Mouse (Mus musculus) cerebellum, adult 9-11 months (tissue): ENCODE measurements around the gene Satb2.

Experiments
- DNase-seq: peaks from one replicate; pipeline ENCODE4 v3.0.0; 2022

The Satb2 gene

DNA sequence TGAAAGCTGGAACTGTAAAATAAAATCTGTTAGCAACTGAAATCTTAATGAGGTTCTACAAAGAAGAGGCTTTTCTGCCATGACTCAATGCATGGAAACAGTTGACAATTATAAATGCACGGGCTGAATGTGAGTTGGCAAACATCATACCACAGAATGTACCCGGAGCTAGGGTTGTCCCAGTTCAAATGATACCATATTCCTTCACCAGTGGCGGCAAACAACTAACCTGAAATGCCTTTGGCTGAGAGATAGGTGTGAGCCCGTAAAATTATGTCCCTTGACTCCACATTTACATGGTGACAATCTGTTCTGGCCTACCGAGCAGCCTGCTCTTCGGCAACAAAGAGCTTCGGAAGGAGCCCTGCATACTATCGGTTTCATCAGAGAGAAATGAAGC, 58.0 kb downstream of the Satb2 start:
- DNase-seq: no peak

DNA sequence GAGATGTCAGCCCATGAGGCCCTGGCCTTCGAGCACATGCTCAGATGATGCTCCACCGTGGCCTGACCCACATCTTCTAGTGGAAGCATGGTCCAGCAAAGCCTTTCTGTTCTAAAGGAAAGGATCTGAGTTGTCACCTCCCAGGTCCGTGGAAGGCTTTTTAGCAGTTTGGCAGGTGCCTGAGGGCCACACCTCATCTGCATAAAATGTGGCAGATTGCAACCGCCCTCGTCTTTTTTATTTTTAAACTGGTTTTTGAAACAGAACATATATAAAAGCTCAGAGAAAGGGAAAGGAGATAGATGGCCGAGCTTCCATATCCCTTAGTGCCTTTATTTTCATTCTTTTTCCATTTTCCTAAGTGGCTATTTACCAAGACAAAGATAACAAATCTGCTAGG, 64.2 kb downstream of the Satb2 start:
- no peak for DNase-seq

DNA sequence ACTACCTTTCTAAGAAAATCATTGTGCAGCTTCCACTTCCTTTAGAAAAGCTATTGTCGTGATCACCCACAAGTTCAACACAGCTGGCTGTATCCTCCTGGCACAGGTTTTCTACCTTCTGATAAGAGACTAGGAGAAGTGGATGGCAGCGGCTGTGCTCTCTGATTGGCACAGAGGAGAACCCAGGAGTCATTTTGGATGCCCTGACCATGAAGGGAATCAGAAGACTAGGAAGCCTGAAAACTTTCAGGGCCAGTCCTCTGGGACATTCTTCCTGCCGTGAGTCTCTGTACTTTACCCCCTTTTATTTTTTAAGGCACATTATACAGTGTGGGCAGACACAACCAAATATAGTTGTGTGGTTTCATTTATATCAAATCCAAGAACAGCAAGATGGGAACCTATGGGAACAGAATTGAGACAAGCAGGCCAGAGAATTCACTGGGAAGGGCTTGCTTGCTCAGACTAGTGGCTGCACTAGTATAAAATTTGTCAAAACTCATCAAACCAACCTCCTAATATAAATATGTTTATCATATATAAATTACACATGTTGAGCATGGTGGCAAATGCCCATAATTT, 77.7 kb downstream of the Satb2 start:
- DNase-seq: no peak

DNA sequence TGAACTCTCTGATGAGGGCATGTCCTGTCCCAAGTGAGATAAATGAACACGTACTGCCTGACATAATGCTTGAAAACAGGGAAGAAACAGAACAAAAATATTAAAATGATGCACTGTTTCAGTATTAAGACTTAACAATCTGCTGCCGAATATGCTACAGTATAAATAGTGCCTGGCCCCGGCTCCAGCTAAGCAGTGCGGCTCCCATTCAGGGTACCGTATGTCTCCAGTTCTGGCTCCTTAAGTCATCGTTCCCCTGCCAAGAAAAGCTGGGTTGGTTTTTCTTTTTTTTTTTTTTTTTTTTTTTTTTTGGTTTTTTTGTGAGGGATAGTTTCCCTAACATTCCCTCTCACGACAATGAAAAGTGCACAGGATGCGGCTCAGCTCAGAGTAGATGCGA, 78.3 kb downstream of the Satb2 start:
- DNase-seq: no peak

DNA sequence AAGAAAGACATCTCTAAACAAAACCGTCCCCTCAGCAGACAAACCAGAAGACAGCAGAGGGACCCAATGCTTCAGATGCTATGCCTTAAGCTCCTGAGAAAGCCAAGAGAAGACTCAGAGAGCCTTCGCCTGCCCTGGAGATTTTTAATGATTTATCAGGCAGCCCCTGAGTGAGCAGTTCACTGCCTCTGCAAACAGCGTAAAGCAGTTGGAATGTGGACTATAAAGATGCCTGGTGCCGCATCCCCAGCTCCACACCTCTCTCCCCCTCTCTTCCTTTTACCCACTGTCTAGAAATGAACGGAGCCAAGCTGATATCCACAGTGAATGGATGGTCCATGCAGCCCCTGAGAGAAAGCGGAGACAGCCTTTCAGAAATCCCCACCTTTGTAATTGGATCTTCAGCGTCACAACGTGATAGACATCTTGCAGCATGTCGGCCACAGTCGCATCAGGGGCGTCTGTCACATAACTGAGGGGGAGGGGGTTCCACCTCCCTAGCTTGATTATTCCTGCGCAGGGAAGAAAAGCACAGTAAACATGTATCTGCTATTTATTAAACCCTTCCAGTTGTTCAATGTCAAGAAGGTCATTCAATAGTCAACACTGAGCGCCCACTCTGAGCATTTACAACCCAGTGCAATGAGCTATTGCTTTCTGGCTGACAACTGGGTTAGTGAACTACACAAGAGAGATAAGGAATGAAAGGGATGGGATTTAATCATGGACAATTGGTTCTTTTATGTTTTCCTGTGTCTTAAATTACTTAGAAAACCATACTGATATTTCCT, 79.6 kb downstream of the Satb2 start:
- DNase-seq: no peak

DNA sequence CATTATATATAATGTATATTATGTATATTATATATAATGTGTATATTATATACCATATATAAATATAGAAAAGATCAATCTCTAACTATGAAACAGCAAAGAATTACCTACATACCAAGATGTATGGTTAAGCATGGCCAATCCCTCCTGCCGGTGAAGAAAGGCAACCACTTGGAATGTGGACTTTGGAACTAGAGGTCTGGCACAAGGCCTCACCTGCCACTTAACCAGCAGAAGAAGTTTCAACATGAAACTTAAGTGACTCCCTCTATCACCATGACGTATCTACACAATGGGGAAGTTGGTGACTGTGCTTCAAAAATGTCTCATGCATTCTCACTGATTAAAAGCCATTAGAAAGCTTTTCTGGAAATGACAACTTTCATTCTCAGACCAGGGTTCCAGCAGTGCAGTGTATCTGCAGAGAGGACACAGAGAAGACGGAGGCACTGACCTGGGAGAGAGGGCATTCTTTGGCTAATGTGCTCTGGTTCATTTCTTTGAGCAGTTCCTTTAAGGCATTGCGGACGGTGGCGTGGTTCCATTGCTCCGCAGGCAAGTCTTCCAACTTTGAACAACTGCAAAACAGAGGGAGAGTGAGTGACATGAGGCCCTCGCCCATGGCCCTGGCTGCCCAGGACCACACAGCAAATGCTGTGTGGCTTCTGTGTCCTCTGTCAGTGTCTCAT, 80.8 kb downstream of the Satb2 start:
- no peak for DNase-seq

DNA sequence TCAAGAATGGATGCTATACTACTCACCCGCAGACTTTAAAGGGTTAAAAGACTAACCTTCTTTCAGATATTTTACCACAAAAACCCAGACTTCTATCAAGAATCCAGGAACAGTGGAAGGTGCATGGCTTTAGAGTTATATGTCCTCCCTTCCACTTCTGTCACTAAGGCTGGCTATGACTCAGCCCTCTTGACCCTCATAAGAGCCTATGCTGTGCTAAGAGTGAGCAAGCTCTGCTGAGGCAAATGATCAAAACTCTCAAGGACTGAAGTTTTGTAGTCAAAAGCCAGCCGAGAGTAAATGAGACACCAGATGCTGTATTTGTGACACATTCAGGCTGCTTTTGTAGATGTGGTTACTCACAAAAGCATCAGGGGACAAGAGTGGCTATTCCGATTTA, 81.8 kb downstream of the Satb2 start:
- DNase-seq: no peak

DNA sequence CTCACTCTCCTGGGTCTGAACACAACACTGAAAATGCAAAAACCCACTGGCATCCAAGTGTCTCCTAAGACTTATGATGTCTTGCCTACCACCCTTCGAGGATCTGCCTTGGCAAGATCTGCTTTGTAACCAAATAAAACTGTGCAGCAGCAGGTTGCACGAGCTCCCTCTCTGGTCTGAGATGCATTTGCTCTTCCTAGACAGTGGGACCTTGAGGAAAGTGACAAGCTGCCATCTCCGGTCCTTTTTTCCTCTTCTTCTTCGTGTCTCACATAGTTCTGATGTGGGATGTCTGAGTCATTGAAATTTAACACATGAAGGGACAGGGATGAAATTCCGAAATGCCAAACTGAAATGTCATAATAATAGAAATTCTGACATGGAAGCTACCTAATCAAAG, 85.7 kb downstream of the Satb2 start:
- DNase-seq: no peak

DNA sequence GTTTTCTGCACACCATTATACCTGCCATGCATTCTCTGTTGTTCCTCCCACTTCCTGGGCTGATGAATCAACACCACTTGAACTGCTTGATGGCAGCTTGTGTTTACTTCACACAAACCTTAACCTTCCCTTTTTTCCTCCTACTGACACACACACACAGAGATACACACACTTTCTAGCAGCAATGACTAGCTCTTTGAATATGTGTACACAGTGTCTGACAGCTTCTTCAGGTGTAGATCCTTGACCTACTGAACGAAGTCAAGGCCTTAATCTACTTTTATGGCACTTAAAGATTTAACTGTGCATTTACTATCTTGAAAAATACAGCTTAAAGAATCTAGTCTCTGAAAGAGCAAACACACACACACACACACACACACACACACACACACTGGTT, 89.5 kb downstream of the Satb2 start:
- no peak for DNase-seq

DNA sequence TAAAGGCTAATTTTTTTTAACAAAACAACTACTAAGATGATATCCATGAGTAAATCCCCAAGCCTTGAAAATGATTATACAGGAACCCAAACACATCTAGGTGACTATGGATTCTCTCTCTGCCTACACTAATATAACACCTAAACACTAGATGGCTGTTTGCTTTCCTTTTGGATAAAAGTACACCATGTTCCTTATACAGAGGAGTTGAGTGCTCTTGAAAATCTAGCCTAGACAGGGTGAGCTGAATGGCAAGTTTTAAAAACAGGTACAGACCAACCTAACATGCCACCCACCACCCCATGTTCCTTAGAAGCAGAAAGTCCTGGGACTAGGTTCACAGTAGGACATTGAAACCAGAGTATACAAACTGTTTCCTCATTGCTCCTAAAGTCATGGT, 90.9 kb downstream of the Satb2 start:
- DNase-seq: no peak

DNA sequence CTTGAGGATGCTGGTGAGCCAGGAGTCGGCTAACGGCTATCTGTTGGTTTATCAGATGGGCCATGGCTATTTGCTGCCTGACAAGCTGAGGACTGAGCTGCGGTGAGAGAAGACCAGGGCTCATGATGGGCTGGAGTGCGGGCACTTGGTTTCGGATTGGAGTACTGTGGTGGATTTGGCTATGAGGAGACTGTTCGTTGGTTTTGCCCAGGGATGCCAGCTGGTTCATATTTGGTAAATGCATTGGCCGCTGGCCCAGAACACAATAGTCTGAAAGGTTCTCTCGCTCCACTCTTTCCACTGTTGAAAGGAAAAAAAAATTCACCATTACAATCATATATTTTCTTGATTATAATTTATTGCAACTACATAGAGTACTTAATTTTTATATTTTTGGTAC, 107.0 kb downstream of the Satb2 start:
- peak; percentile 18 for DNase-seq

DNA sequence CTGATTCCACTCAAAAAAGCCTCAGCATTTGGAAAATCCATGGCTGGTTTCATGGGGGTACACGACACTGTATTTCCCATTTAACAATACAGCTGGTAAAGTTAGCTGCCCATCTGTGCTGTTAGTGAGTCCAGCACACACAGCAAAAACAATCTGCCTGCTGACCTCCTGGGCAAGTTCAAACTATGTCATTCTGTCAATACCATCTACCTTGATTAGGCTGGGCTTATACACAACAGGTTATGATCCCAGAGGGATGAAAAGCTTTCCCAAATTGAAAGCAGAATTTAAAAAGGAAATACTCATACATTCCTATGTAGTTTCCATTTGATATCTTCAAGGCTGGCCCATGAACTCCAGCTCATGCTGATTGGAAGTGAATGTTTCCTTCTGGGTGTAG, 113.2 kb downstream of the Satb2 start:
- no peak for DNase-seq

DNA sequence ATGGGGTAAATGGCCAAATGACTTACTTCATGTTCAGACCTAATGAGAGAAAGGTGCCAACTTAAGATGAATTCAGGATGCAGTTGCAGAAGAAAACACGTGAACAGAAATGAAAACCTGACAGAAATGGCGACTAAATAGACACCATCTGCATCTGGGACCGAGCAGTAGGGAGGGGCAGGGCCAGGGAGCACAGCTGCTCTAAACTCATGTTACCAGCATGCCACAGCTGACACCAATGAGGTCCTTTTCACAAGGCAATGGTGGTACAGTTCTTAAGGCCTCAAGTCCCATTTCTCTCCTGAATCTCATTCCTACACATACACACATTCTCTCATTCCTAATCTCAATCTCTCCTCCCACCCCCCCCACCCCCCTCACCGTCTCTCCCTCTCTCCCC, 115.7 kb downstream of the Satb2 start:
- DNase-seq: no peak

DNA sequence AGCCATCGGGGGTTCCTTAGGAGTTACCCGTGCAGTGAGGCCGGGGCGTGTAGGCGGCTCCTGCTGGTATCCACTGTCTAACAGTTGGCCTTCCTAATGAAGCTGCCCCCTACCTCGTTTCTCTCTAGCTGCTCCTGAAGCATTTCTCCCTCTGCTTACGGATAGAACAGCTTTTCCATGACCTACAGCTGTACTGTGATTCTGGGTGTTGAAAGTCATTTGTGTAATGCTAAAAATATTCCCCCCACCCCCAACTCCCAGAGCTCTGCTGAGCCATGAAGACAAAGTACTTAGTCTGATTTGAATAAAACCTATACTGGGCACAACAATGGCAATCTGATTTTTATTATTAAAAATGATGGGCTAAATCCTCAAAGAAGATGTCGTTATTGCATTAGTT, 121.2 kb downstream of the Satb2 start:
- DNase-seq: no peak

DNA sequence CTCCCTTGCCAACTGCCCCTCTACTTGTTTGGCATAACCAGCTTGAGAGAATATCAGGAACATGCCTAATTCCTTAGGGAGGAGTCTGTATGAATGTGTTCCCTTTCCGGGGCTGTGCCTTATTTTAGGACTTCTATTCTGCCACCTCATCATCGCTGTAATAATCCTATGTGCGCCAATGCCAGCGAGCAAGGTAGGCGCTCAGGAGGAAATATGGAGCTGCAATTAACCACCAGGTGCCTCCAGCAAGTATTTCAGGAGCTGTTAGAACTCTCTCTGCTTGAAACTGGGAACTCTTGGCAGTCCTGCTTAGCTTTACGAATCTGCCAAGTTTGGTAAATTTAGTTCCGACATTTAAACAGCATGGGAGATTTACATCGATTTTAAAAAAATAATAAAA, 128.0 kb downstream of the Satb2 start:
- no peak for DNase-seq

DNA sequence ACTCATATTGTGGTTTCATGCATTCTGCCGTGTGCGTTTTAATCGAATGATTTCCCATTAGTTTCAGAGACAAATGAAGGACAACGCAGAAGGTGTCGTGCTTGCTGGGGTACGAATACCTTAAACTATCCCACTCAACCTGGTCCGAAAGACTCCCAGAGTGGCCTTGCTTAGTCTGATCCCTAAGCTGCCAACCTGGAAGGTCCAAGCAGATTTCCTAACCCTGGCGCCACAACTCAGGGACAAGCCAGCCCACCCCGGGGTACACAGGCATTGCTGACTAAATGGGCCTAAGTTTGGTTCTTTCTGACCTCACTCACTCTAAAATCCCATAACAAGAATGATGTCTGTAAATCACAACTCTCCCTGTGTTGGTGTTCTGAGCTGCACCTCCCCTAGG, 132.1 kb downstream of the Satb2 start:
- DNase-seq: no peak

DNA sequence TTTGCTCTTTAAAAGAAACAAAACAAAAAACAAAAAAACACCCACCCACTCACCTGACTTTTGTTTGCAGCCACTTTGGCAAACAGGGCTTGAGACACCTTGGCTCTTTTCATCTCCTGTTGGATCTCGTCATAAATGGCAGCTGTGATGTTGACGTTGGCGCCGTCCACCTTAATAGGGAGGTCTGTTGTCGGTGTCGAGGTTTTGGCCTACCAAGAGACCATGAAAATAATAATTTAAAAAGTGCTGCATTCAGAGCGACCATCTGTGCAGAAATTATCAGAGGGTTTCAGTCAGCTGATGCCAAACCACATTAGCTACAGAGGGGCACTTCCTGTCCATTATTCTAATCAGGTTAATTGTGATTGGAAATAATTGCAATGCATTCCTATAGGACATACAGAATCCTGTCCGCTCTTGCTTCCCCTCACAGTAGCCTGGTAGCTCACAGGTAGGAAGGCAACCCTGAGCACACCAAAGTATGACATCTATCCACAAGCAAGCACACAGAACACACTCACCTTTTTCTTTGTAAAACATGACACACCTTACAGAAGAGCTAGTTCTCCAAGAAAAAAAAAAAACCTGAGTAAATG, 132.8 kb downstream of the Satb2 start:
- DNase-seq: no peak

DNA sequence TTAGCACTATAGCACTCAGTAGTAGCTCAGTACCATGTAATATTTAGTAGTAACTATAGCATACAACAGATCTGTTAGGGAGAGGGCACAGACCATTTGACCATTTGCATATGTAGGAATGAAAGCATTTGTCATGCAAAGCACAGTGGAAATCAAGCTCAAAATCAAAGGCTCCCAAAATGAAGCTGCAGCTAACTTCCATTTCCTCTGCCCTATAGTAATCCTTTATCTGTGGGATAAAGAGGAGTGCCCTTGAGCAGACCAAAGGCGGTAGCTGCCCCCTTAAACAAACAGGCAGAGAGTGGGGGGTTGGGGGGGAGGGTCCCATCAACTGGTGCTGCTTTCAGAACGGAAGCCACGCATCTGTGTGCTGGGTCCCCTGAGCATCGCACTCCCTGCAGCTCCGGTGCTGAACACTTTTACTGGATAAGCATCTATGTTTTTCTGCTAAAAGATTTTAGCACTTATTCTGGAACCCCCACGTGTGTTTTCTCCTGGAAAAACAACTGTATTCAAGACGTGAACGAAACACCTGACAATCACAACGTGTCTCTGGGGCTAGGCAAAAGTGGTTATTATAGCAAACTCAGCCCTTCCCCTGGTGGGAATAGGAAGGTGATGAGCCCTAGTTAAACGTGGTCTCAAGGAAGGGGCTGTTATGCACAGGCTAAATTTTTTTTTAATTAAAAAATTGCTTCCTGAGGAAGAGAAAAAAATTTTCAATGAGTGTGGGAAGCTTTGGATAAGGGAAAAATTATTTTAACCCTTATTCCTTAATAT, 133.7 kb downstream of the Satb2 start:
- no peak for DNase-seq

DNA sequence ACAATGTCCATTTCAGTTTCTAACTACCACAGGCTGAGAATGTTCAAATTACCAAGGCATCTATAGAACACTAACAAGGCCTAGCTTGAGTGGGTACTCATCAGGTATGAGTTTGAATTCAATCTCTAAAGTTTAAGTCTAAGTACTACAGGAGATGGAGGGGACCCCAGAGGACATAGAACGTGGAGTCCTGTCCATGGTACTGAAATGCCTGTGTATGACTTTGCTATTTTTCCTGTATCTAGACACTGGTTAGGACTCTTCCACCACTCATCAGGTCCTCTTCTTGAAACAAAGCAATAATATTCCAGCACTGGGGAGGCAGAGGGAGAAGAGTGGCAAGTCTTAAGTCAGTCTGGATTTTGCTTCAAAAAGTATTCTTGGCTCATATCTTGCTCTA, 139.5 kb downstream of the Satb2 start:
- DNase-seq: no peak

DNA sequence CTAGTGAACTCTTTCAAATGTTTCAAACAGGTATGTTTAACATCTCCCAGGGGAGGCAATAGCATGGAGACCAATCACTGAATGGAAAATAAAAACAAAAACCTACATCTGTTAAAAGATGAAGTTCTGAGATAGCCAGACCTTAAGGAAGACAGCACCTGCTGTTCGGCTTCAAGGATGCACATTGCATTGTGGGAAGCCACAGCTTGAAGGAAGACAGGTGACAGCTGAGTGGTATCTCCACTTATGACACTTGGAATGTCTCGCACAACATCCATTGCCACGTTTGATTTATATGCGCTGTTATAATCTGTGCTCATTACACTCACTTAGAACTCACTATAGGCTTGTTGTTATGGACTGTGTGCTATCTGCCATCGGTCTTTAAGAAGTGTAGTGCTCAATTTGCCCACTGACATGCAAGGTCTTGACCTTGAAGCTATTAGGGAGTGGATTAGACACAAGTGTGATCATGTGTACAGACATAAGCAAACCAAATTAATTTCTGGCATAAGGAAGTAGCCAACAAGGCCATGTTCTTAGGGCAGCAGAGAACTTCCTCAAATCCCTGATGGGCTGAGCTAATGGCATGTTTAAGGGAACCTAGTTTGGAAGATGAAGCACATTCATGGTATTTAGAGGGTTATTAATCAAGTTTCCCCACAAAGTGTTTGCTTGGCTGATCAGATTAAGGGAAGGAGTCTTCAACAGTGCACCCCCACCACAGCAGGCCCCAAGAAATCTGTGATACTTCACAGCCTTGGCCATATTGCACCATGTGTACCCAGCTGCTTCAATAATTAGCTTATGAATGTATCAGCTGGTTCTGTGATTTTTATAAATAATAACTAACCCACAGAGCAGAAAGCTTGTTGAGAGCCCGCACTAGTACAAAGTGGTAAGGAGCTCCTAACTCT, 144.2 kb downstream of the Satb2 start:
- DNase-seq: no peak

DNA sequence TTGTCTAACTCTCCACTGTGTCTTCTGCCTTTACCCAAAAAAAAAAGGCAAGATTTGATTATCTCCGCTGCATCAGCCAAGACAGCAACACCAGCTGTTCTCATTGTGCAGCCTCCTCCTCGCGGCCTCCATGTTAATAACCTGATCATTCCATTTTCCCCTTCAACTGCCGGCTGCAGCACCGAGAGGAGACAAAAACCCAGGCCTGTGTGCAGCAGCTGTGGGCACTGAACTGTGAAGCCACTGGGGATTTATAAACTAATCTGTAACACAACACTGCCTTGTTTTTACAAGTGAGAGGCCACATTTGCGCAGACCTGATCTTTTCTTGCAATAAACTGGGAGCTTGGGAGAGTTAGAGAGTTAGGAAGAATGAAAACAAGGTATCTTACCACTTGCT, 145.1 kb downstream of the Satb2 start:
- no peak for DNase-seq

DNA sequence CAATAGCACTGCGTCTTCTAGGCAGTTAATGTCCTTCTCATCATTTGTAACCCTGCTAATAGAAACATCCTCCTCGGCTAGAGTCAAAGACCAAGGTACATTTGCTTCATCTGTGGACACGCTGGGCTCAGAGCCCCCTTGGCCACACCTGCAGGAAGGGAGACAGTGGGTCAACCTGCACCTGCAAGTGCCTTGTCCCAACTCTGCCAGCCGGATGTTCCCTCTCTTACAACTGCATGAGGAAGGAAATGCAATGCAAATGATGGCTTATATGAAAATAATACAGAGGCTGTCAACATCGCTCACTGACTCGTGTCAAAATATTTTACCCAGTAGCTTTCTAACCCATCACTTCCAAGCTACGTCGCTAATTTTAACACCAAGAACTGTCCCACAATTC, 145.7 kb downstream of the Satb2 start:
- DNase-seq: no peak
